Mouse (Mus musculus) megakaryocyte, embryonic 14.5 days (primary cell): ENCODE measurements at regions not wholly inside any gene's neighbourhood (a gene's known extent, or its start where the extent isn't known, plus 50 kb on each side); places are given as distances from the start of the nearest gene placed in this dataset.

Experiments used
- H3K27me3 ChIP-seq: replicated peaks from 2 replicates; pipeline ENCODE3; 2012; ENCODE audit warnings: inconsistent platforms
- H3K36me3 ChIP-seq: replicated peaks from 2 replicates; pipeline ENCODE3; 2012; ENCODE audit warnings: low read length, inconsistent platforms, mixed read lengths
- H3K4me1 ChIP-seq: 2 replicates; pipeline ENCODE4 v1.6.1; 2012; ENCODE audit warnings: inconsistent platforms
- H3K4me3 ChIP-seq: replicated peaks from 2 replicates; pipeline ENCODE3; 2012; ENCODE audit warnings: moderate library complexity, mild to moderate bottlenecking, inconsistent platforms
- H3K9me3 ChIP-seq: 2 replicates; pipeline ENCODE4 v1.6.1; 2012; ENCODE audit warnings: inconsistent platforms
- FLI1 ChIP-seq: IDR thresholded peaks from 2 replicates; pipeline ENCODE4 v1.6.1; 2012; ENCODE audit warnings: low read length, inconsistent platforms, mixed read lengths
- GATA1 ChIP-seq: IDR thresholded peaks from 3 replicates; pipeline ENCODE4 v1.6.1; 2012; ENCODE audit warnings: mixed read lengths, low read length, inconsistent platforms, borderline replicate concordance

DNA sequence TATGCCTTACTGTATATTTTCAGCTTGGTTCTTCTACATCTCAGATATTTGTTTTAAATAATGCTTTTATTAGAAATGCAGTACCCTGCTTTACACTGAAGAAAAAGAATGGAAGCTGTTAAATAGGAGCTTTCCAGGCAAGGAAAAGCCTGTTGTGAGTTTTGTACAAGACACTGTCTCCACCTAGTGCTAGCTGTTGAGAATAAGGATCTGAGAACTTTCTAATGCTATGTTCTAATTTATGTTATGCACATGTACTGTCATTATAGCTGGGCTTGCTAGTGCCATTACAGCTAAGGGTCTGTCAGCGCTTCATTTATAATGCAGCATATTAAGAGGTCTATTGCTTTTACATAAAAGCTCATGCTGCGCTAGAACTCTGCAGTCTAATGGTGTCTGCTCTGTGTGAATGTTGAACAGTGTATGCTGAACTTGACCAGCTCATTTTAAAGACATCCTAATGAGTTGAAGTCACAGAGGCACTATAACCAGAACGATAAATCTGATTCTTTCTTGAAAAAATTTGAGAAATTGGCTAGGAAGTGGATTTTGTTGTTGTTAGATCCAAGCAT lies 315.4 kb upstream of the Dnajc24 start:
- TF ChIP-seq FLI1 (no peak), GATA1 (no peak)
- H3K4me3 ChIP-seq = no peak overlapping the region
- no peaks in the 10 kb centered on the region for H3K4me1 ChIP-seq
- no peaks in the 10 kb centered on the region for H3K27me3 ChIP-seq
- no peaks in the 10 kb centered on the region for H3K36me3 ChIP-seq
- H3K9me3 ChIP-seq = peaks cover 9% of the 10 kb centered on the region; the same call in 1 of the 2 replicates

DNA sequence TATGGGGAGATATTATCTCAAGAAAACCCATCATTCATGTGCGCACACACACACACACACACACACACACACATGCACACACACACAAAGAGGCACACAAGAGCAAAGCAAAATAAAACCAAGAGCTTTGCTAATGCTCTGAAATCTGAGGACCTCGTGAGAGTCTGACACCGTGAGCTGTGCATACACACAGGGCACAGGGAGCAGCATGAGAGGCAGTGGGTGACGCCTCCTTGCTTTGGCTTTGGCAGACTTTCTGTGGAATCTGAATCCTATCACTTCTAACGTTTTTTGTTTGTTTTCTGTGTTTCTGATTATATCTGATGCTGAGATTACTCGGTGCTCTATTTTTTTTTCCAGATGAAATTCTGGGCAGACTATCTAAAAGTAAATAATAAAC lies 343.4 kb upstream of the Dnajc24 start:
- Histone ChIP-seq H3K27me3 (no peaks in the 10 kb centered on the region), H3K9me3 (peaks cover 24% of the 10 kb centered on the region), H3K4me1 (no peaks in the 10 kb centered on the region)

DNA sequence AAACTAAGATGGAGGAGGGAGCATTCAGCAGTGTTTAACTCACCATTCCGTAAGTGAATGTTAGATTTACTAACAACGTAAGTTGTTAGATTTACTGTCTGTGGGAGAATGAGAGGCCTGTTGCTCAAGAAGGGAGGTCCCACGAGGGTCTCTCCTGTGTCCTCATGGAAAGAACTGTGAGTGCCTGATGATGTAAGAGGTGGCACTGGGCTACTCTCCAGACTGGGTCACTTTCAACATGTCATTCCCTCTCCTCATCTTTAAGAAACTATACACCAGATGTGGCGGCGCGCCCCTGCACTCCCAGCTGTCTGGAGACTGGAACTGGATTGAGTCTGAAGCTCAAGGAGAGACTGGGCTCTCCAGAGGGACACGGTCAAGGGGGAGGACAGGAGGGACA lies 343.9 kb upstream of the Dnajc24 start:
- Histone ChIP-seq H3K9me3 (peaks cover 24% of the 10 kb centered on the region), H3K4me1 (no peaks in the 10 kb centered on the region), H3K4me3 (no peak overlapping the region), H3K27me3 (no peaks in the 10 kb centered on the region), H3K36me3 (no peaks in the 10 kb centered on the region)
- TF ChIP-seq GATA1 (no peak), FLI1 (no peak)

More for the DNA sequence above, 343.4 kb upstream of the Dnajc24 start:
- TF ChIP-seq GATA1 (no peak), FLI1 (no peak)
- Histone ChIP-seq H3K4me3 (no peak overlapping the region), H3K36me3 (no peaks in the 10 kb centered on the region)

DNA sequence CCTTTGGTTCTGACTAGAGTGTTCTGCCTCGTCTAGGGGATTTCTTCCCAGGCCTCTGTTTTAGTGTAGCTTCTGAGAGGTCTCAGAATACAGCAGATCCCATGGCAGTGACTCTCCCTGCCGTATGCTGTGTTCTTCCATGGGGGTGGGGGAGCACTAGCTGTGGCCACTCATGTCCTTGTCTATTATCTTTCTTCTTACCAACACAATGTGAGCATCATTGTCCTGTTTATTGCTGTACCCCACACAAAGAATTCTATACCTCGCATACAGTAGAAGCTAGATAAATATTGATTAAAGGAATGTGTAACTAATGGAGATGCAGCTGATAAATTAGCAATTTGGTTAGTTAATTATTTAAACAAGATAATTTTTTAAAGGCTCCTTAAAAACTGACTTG lies 337.5 kb upstream of the Mpped2 start:
- no peaks in the 10 kb centered on the region for H3K27me3 ChIP-seq
- no peak overlapping the region for H3K4me3 ChIP-seq
- H3K4me1 ChIP-seq = no peaks in the 10 kb centered on the region
- TF ChIP-seq FLI1 = no peak
- no peak for TF ChIP-seq GATA1
- no peaks in the 10 kb centered on the region for H3K9me3 ChIP-seq
- H3K36me3 ChIP-seq = no peaks in the 10 kb centered on the region

GRCm38 (mm10) chr2:106355984-106356547 lies 337.0 kb upstream of the Mpped2 start:
- TF ChIP-seq FLI1 = no peak
- no peak for TF ChIP-seq GATA1
- H3K9me3 ChIP-seq = no peaks in the 10 kb centered on the region
- no peaks in the 10 kb centered on the region for H3K4me1 ChIP-seq
- no peaks in the 10 kb centered on the region for H3K27me3 ChIP-seq
- H3K36me3 ChIP-seq = no peaks in the 10 kb centered on the region
- no peak overlapping the region for H3K4me3 ChIP-seq

DNA sequence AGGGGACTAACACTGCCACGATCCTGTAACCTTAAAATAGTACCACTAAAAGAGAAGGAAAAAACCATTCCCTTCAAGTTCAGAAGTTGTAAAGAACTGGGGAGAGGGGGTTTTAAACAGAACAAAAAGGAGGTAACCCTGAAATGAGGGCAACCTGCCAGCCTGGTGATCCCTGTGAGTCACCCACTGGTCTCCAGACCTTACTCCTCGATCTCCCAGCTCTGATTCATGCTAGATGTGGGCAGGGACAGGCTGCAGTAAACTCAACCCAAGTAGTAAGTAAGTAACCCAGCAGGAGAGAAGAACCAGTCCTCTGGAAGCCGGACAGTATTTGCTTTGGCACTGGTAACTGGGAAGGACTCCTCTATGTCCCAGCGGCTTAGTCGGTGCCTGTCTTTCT lies 324.4 kb upstream of the Mpped2 start:
- no peak for TF ChIP-seq GATA1
- Histone ChIP-seq H3K4me3 (no peak overlapping the region), H3K4me1 (no peaks in the 10 kb centered on the region), H3K27me3 (no peaks in the 10 kb centered on the region), H3K9me3 (peaks cover 22% of the 10 kb centered on the region), H3K36me3 (no peaks in the 10 kb centered on the region)

GRCm38 (mm10) chr2:106383415-106384285 lies 309.4 kb upstream of the Mpped2 start:
- no peak overlapping the region for H3K4me3 ChIP-seq
- H3K4me1 ChIP-seq = no peaks in the 10 kb centered on the region

DNA sequence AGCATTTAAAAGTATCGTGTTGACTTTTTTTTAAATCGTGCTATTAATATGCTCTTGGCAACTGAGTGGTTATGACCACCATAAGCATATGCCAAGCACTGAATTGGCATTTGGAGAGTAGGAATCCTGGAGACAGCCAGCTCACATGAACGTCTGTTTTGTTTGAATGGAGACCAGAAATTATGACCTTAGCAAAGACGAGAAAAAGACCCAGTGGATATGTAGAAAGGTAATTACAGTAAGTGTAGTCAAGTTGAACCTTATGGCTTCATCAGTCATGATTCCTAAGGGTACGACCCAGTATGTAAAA lies 308.8 kb upstream of the Mpped2 start:
- Histone ChIP-seq H3K36me3 (no peaks in the 10 kb centered on the region), H3K4me1 (no peaks in the 10 kb centered on the region), H3K27me3 (no peaks in the 10 kb centered on the region), H3K9me3 (peaks cover 15% of the 10 kb centered on the region), H3K4me3 (no peak overlapping the region)
- no peak for TF ChIP-seq GATA1
- TF ChIP-seq FLI1 = no peak

More at GRCm38 (mm10) chr2:106383415-106384285, 309.4 kb upstream of the Mpped2 start:
- H3K36me3 ChIP-seq = no peaks in the 10 kb centered on the region
- H3K9me3 ChIP-seq = peaks cover 15% of the 10 kb centered on the region
- TF ChIP-seq GATA1 = no peak
- TF ChIP-seq FLI1 = no peak
- no peaks in the 10 kb centered on the region for H3K27me3 ChIP-seq

DNA sequence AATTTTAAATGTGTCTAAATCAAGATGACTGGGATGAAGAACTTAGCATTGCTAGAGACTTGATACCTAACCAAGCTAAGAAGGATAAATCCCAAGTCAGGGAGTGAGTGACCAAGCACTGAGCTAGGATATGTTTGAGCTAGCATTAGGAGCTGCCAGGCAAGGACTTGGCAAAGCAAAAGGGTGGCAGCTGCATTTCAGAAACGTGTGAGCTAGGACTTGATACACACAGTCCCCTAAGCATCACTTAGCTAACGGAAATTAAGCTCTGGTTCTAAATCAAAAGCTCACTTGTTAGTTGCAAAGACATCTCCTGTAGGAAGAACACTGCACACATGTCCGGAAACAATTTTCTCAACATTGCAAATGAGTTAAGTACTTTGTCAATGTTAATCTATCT lies 308.2 kb upstream of the Mpped2 start:
- Histone ChIP-seq H3K36me3 (no peaks in the 10 kb centered on the region), H3K27me3 (no peaks in the 10 kb centered on the region), H3K4me3 (no peak overlapping the region), H3K9me3 (peaks cover 15% of the 10 kb centered on the region), H3K4me1 (no peaks in the 10 kb centered on the region)
- TF ChIP-seq FLI1 = no peak
- TF ChIP-seq GATA1 = no peak

DNA sequence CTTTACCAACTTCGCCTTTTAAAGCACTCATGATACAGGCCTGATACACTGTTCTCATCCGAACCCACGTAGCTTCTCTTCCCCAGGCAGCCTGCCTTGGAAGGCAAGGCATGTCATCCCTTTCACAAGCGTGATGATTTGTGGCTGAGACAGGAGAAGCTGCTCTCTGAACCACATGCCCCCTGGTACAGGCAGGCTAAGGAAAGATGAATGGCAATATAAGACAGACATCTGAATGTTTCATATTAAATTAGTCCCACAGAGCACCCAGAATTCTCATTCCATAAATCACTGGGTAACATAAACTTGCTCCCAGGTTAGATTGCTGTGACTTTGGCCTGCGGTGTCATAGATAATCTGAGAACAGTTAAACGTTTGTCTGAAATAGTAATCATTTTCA lies 280.9 kb upstream of the Mpped2 start:
- H3K4me1 ChIP-seq = no peaks in the 10 kb centered on the region
- no peak for TF ChIP-seq FLI1
- TF ChIP-seq GATA1 = no peak
- no peak overlapping the region for H3K4me3 ChIP-seq
- no peaks in the 10 kb centered on the region for H3K27me3 ChIP-seq
- H3K9me3 ChIP-seq = peaks cover 7% of the 10 kb centered on the region
- no peaks in the 10 kb centered on the region for H3K36me3 ChIP-seq
